Mouse (Mus musculus) CH12.LX (cell line): ENCODE data around the gene Fbxo44. TPM values are rescaled to one million over a fixed set of nuclear protein-coding genes. Genes with fewer than 3 reads are reported as not detected.
"Not testable (repeated sequence)": the region's sequence is repeated elsewhere in the genome, so short reads cannot be mapped to it uniquely, and the experiment has no call there.

Experiments used
- DNase-seq: peaks from one replicate; pipeline ENCODE4 v3.0.0-alpha.2; 2013; ENCODE audit errors: extremely low read depth
- H3K27ac ChIP-seq: 2 replicates; pipeline ENCODE4 v1.5.1; 2012; ENCODE audit warnings: low read depth, mild to moderate bottlenecking, control low read depth, moderate library complexity; ENCODE audit not compliant: insufficient read depth
- H3K27me3 ChIP-seq: replicated peaks from 2 replicates; pipeline ENCODE3; 2012; ENCODE audit warnings: inconsistent platforms
- H3K36me3 ChIP-seq, 2 experiments: replicated peaks in 1 of 2; 2 replicates each; pipeline versions ENCODE3 to v1.6.1; 2012; ENCODE audit warnings: inconsistent platforms in 1 of 2, low read length in 1 of 2, mild to moderate bottlenecking in 1 of 2, mixed read lengths in 1 of 2, moderate library complexity in 1 of 2; ENCODE audit not compliant: control insufficient read depth in 1 of 2, insufficient read depth in 1 of 2
- H3K4me1 ChIP-seq, 2 experiments: 2 replicates each; pipeline ENCODE4 v1.6.1; 2012; ENCODE audit warnings: inconsistent platforms in 1 of 2, moderate library complexity in 1 of 2; ENCODE audit not compliant: insufficient read depth in 2 of 2, control insufficient read depth in 1 of 2
- H3K4me2 ChIP-seq: 2 replicates; pipeline ENCODE4 v1.6.1; 2012; ENCODE audit warnings: low read depth, mild to moderate bottlenecking, control low read depth; ENCODE audit not compliant: poor library complexity, insufficient read depth, severe bottlenecking
- H3K4me3 ChIP-seq, 3 experiments: fragments of 150-350 bp in 1 of 3; sonication (generic) in 1 of 3; replicated peaks in 1 of 3; 2 replicates each; pipeline versions ENCODE3 to v1.5.1; 2011 to 2012; ENCODE audit warnings: low read depth in 2 of 3, low read length in 2 of 3, mild to moderate bottlenecking in 2 of 3, moderate library complexity in 2 of 3, control low read depth in 1 of 3, improper control_type of control experiment in 1 of 3, inconsistent platforms in 1 of 3, mixed read lengths in 1 of 3; ENCODE audit not compliant: poor library complexity in 1 of 3
- H3K79me2 ChIP-seq: replicated peaks from 2 replicates; pipeline ENCODE4 v1.6.1; 2012; ENCODE audit warnings: mild to moderate bottlenecking, moderate library complexity; ENCODE audit not compliant: control insufficient read depth, poor library complexity, insufficient read depth, severe bottlenecking; ENCODE audit errors: extremely low read depth
- H3K9ac ChIP-seq: 2 replicates; pipeline ENCODE4 v1.6.1; 2012; ENCODE audit warnings: low read depth, mild to moderate bottlenecking, control low read depth, moderate library complexity; ENCODE audit not compliant: insufficient read depth
- H3K9me3 ChIP-seq: replicated peaks from 2 replicates; pipeline ENCODE3; 2012; ENCODE audit warnings: low read length, inconsistent platforms, mixed read lengths
- CHD1 ChIP-seq: IDR thresholded peaks from 2 replicates; pipeline ENCODE4 v1.6.1; 2012; ENCODE audit warnings: low read depth, low read length, improper control_type of control experiment, inconsistent platforms
- E2F4 ChIP-seq: IDR thresholded peaks from 2 replicates; pipeline ENCODE4 v1.6.1; 2011; ENCODE audit warnings: low read depth, low read length, improper control_type of control experiment; ENCODE audit not compliant: insufficient replicate concordance
- EP300 ChIP-seq: IDR thresholded peaks from 2 replicates; pipeline ENCODE4 v1.6.1; 2011; ENCODE audit warnings: low read length, improper control_type of control experiment
- IRF4 ChIP-seq: IDR thresholded peaks from 2 replicates; pipeline ENCODE4 v1.6.1; 2014; ENCODE audit warnings: low read depth, mild to moderate bottlenecking, inconsistent platforms, low read length, improper control_type of control experiment
- MAFK ChIP-seq: IDR thresholded peaks from 2 replicates; pipeline ENCODE4 v1.6.1; 2011; ENCODE audit warnings: low read length, improper control_type of control experiment; ENCODE audit not compliant: insufficient replicate concordance
- MAX ChIP-seq: IDR thresholded peaks from 2 replicates; pipeline ENCODE4 v1.6.1; 2011; ENCODE audit warnings: low read length, improper control_type of control experiment
- MEF2A ChIP-seq: IDR thresholded peaks from 2 replicates; pipeline ENCODE4 v1.6.1; 2014; ENCODE audit warnings: low read depth, mild to moderate bottlenecking, inconsistent platforms, low read length, improper control_type of control experiment, borderline replicate concordance
- NELFE ChIP-seq: IDR thresholded peaks from 2 replicates; pipeline ENCODE4 v1.6.1; 2011; ENCODE audit warnings: low read depth, low read length, improper control_type of control experiment
- POLR2AphosphoS2 ChIP-seq: IDR thresholded peaks from 2 replicates; pipeline ENCODE4 v1.6.1; 2011; ENCODE audit warnings: low read depth, low read length, improper control_type of control experiment
- RAD21 ChIP-seq: IDR thresholded peaks from 2 replicates; pipeline ENCODE4 v1.6.1; 2011; ENCODE audit warnings: low read depth, mild to moderate bottlenecking, low read length, improper control_type of control experiment, moderate library complexity
- RCOR1 ChIP-seq: conservative IDR thresholded peaks from 2 replicates; pipeline ENCODE4 v1.6.1; 2012; ENCODE audit warnings: low read depth, mild to moderate bottlenecking, inconsistent platforms, low read length, improper control_type of control experiment
- SIN3A ChIP-seq: IDR thresholded peaks from 2 replicates; pipeline ENCODE4 v1.6.1; 2012; ENCODE audit warnings: low read length, improper control_type of control experiment, inconsistent platforms
- TBP ChIP-seq: conservative IDR thresholded peaks from 2 replicates; pipeline ENCODE4 v1.6.1; 2011; ENCODE audit warnings: low read depth, low read length, improper control_type of control experiment
- TCF12 ChIP-seq: IDR thresholded peaks from 2 replicates; pipeline ENCODE4 v1.6.1; 2014; ENCODE audit warnings: low read depth, mild to moderate bottlenecking, inconsistent platforms, low read length, improper control_type of control experiment
- UBTF ChIP-seq: IDR thresholded peaks from 2 replicates; pipeline ENCODE4 v1.6.1; 2012; ENCODE audit warnings: low read depth, mild to moderate bottlenecking, inconsistent platforms, low read length, improper control_type of control experiment, moderate library complexity
- ZC3H11A ChIP-seq: IDR thresholded peaks from 2 replicates; pipeline ENCODE4 v1.6.1; 2012; ENCODE audit warnings: low read depth, mild to moderate bottlenecking, inconsistent platforms, low read length, improper control_type of control experiment
- ZNF384 ChIP-seq: IDR thresholded peaks from 2 replicates; pipeline ENCODE4 v1.6.1; 2012; ENCODE audit warnings: low read depth, low read length, improper control_type of control experiment, inconsistent platforms
- dilution Hi-C: fragments of 300-500 bp; cut with MboI; formaldehyde crosslinking; loops from 2 replicates; pipeline ENCODE4 v1.14.3; 2020; ENCODE audit warnings: low sequenced_read_pairs; ENCODE audit not compliant: extremely low pct_unique_long_range_greater_than_20kb, extremely low pct_ligation_motif_present
- in situ Hi-C: fragments of 300-500 bp; cut with MboI; formaldehyde crosslinking; loops from 3 replicates; pipeline ENCODE4 v1.14.3; 2019; ENCODE audit warnings: low sequenced_read_pairs, low pct_ligation_motif_present, low pct_unique_long_range_greater_than_20kb, mixed read lengths
- polyA plus RNA-seq: library from polyadenylated mRNA; unstranded; fragments of >175 nt; gene quantifications from 2 replicates; pipeline ENCODE4 v1.2.1, GENCODE M21; 2012; ENCODE audit warnings: low read depth; ENCODE audit not compliant: insufficient read length
- total RNA-seq, 2 experiments: library from RNA; depleted of rRNA; stranded (reverse); fragments of 300-350 nt in 1 of 2; fragments of >200 nt in 1 of 2; gene quantifications; 2 replicates each; pipeline ENCODE4 v1.2.3; 2012 to 2014

Gene Fbxo44
- total and polyA plus RNA-seq, 3 experiments = 2.1 to 10.6 (median 2.8) TPM

DNA sequence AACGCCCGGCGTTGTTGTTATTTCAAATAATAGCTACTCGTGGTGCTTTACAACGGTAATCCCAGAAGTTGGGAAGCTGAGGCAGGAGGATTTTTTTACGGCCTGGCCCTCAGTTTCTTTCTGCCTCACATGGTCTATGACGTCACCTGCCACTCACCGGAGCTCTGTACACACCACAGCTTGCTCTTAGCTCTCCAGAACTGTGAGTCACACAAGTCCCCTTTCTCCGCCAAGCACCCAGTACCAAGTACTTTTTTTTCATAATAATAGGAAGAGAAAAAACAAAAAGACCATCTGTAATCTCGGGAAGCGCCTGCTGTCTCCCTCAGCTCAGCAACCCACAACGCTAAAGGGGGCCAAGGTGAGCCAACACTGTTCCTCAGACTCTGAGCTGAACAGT lies 21.2 kb upstream of the Fbxo44 start:
- Histone ChIP-seq H3K79me2 (no peaks in the 10 kb centered on the region; the same call in 1 of the 2 replicates), H3K36me3 (no peaks in the 10 kb centered on the region)
- dilution Hi-C loops = no loop called here

GRCm38 (mm10) chr4:148177716-148178115 lies 17.4 kb upstream of the Fbxo44 start:
- no peak overlapping the region for H3K9ac ChIP-seq
- DNase-seq = no peak
- no peak overlapping the region for H3K27ac ChIP-seq
- H3K4me2 ChIP-seq = no peak overlapping the region
- no peaks in the 10 kb centered on the region for H3K4me1 ChIP-seq
- no peaks in the 10 kb centered on the region for H3K36me3 ChIP-seq
- no peaks in the 10 kb centered on the region for H3K9me3 ChIP-seq
- H3K4me3 ChIP-seq = no peak overlapping the region
- TF ChIP-seq UBTF (no peak), RCOR1 (no peak), MEF2A (no peak), TBP (no peak), IRF4 (no peak), ZC3H11A (no peak), CHD1 (no peak), MAFK (no peak), SIN3A (no peak), NELFE (no peak), MAX (no peak), E2F4 (no peak), ZNF384 (no peak)
- H3K27me3 ChIP-seq = peaks cover 90% of the 10 kb centered on the region
- dilution Hi-C loops (no loop called here), in situ Hi-C loops (loop anchor here (10.0 kb wide), 1 partner anchor 67 kb away; no protein-coding TSS in a partner anchor)
- H3K79me2 ChIP-seq = no peaks in the 10 kb centered on the region; the same call in 1 of the 2 replicates

More for the DNA sequence above, 21.2 kb upstream of the Fbxo44 start:
- H3K27me3 ChIP-seq = peaks cover 82% of the 10 kb centered on the region
- in situ Hi-C loops = no loop called here
- no peak for DNase-seq
- no peak overlapping the region for H3K4me3 ChIP-seq
- no peak overlapping the region for H3K9ac ChIP-seq
- TF ChIP-seq UBTF (no peak), RAD21 (no peak), EP300 (no peak), TCF12 (no peak), POLR2AphosphoS2 (no peak)
- TF ChIP-seq, all 38 proteins: peak for 0
- H3K4me1 ChIP-seq = no peaks in the 10 kb centered on the region
- no peak overlapping the region for H3K27ac ChIP-seq
- no peak overlapping the region for H3K4me2 ChIP-seq
- H3K9me3 ChIP-seq = no peaks in the 10 kb centered on the region

- dilution Hi-C loops, H3K79me2 ChIP-seq, H3K9ac ChIP-seq, H3K9me3 ChIP-seq, H3K4me3 ChIP-seq, H3K4me2 ChIP-seq, H3K4me1 ChIP-seq, H3K27ac ChIP-seq, H3K36me3 ChIP-seq, DNase-seq: not testable (repeated sequence)
- H3K27me3 ChIP-seq = peaks cover 90% of the 10 kb centered on the region
- in situ Hi-C loops = loop anchor here (10.0 kb wide), 1 partner anchor 68 kb away; no protein-coding TSS in a partner anchor
Measured at GRCm38 (mm10) chr4:148176603-148177002, 16.3 kb upstream of the Fbxo44 start.
